Mouse (Mus musculus): ENCODE results near the gene S1pr2.

DNA sequence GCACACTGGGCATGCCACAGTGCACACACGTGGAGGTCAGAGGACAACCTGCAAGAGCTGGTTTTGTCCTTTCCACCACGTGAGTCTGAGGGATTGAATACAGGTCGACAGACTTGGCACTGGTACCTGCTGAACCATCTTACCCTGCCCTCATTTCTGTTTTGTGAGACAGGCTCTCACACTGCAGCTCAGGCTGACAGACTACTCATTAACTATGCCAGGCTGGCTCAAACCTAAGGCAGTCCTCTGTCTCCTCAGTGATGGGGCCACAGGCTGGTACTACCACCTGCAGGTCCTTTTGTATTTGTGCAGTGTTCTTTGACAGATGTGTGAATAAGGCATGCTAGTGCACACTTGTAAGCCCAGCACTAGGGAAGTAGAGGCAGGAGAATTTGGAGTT lies 18.5 kb upstream of the S1pr2 start:
- TF ChIP-seq POLR2A (IDR thresholded peaks at IDR 0.05; ENCODE audit: borderline replicate concordance, low read depth, low read length): no peak
- TF ChIP-seq CTCF (IDR thresholded peaks at IDR 0.05; ENCODE audit: low read depth, low read length): no peak
